Mouse (Mus musculus) kidney, embryonic 16.5 days (tissue): Measurements from ENCODE around the gene Gtpbp1. TPM values are rescaled to one million over a fixed set of nuclear protein-coding genes. Genes with fewer than 3 reads are reported as not detected.

Source experiments
- ATAC-seq: fragments of 200-750 bp; cut with Nextera tagmentation; 2 replicates; pipeline ENCODE4 v1.8.0; 2017; ENCODE audit warnings: moderate TSS enrichment; ENCODE audit not compliant: low FRiP score, low TSS enrichment
- H3K27ac ChIP-seq: fragments of 300-500 bp; sonication (generic); 2 replicates; pipeline ENCODE4 v1.5.1; 2014; ENCODE audit warnings: low read length
- H3K27me3 ChIP-seq: fragments of 300-500 bp; sonication (generic); 2 replicates; pipeline ENCODE4 v1.6.1; 2014; ENCODE audit warnings: low read length, control low read depth, mixed read lengths; ENCODE audit not compliant: insufficient read depth
- H3K36me3 ChIP-seq: fragments of 300-500 bp; sonication (generic); 2 replicates; pipeline ENCODE4 v1.6.1; 2014; ENCODE audit warnings: low read length, control low read depth, mixed read lengths; ENCODE audit not compliant: insufficient read depth
- H3K4me1 ChIP-seq: fragments of 300-500 bp; sonication (generic); 2 replicates; pipeline ENCODE4 v1.6.1; 2014; ENCODE audit warnings: low read length, control low read depth, mixed read lengths; ENCODE audit not compliant: insufficient read depth
- H3K4me2 ChIP-seq: fragments of 300-500 bp; sonication (generic); replicated peaks from 2 replicates; pipeline ENCODE4 v1.6.1; 2014; ENCODE audit warnings: low read depth, low read length
- H3K4me3 ChIP-seq: fragments of 300-500 bp; sonication (generic); 2 replicates; pipeline ENCODE4 v1.5.1; 2014; ENCODE audit warnings: mild to moderate bottlenecking, low read length
- H3K9ac ChIP-seq: fragments of 300-500 bp; sonication (generic); replicated peaks from 2 replicates; pipeline ENCODE4 v1.6.1; 2014; ENCODE audit warnings: low read length
- H3K9me3 ChIP-seq: fragments of 300-500 bp; sonication (generic); 2 replicates; pipeline ENCODE4 v1.6.1; 2016; ENCODE audit warnings: low read length, control low read depth
- WGBS: fragments of 180-500 bp; shearing (Covaris S2); extraction: QIAGEN DNeasy Blood & Tissue Kit; methylation state at CpG from one replicate; pipeline ENCODE4 v1.1.7; 2014; 5-methylcytosine and 5-hydroxymethylcytosine counted together
- polyA plus RNA-seq: library from polyadenylated mRNA; unstranded; fragments of >200 nt; fragmentation: Nextera tagmentation; extraction: Ambion mirVana; gene quantifications from 2 replicates; pipeline ENCODE4 v1.2.1, GENCODE M21; 2015

Gtpbp1 gene
- 32.7 and 36.6 TPM in 2 replicates for polyA plus RNA-seq

GRCm38 (mm10) chr15:79690426-79691022, at the start of gene Gtpbp1:
Gene Gtpbp1 (plus strand): TSS chr15:79690845.
- no peaks in the 10 kb centered on the region for H3K27me3 ChIP-seq
- peak within 1 kb of the TSS; percentile 84 for H3K4me2 ChIP-seq
- H3K36me3 ChIP-seq, result 0 out of 2 replicates have a peak, but pooled peaks cover 3% of the 10 kb centered on the region
- H3K4me1 ChIP-seq, result peaks cover 53% of the 10 kb centered on the region
- H3K4me3 ChIP-seq, result peak within 1 kb of the TSS; percentile 91
- no peaks in the 10 kb centered on the region for H3K9me3 ChIP-seq
- peak within 1 kb of the TSS; percentile 91 for H3K9ac ChIP-seq
- WGBS, result under 1% methylated on average over 45 of the region's 45 CpGs
- peak; percentile 97 for ATAC-seq
- peak within 1 kb of the TSS; percentile 75 for H3K27ac ChIP-seq

- 60% methylated on average over 11 of the region's 12 CpGs for WGBS
- no peak for ATAC-seq
- no peaks in the 10 kb centered on the region for H3K27me3 ChIP-seq
- H3K9me3 ChIP-seq, result no peaks in the 10 kb centered on the region
- no peak overlapping the region for H3K27ac ChIP-seq
- H3K4me1 ChIP-seq, result no peaks in the 10 kb centered on the region
- H3K36me3 ChIP-seq, result 0 out of 2 replicates have a peak, but pooled peaks cover 5% of the 10 kb centered on the region
- no peak overlapping the region for H3K4me3 ChIP-seq
- H3K4me2 ChIP-seq, result no peak overlapping the region
- no peak overlapping the region for H3K9ac ChIP-seq
Measured at GRCm38 (mm10) chr15:79641135-79641817, 49.4 kb upstream of the Gtpbp1 start.

GRCm38 (mm10) chr15:79645483-79645882, 45.2 kb upstream of the Gtpbp1 start:
- no peak overlapping the region for H3K27ac ChIP-seq
- H3K4me1 ChIP-seq, result no peaks in the 10 kb centered on the region
- 75% methylated on average over 2 of the region's 2 CpGs for WGBS

GRCm38 (mm10) chr15:79648130-79648529, 42.5 kb upstream of the Gtpbp1 start:
- no peaks in the 10 kb centered on the region; the same call in 1 of the 2 replicates for H3K9me3 ChIP-seq
- H3K27ac ChIP-seq, result no peak overlapping the region
- no peaks in the 10 kb centered on the region for H3K27me3 ChIP-seq
- no peak overlapping the region for H3K9ac ChIP-seq
- 83% methylated on average over 12 of the region's 12 CpGs for WGBS
- no peaks in the 10 kb centered on the region for H3K36me3 ChIP-seq
- H3K4me2 ChIP-seq, result no peak overlapping the region
- no peak overlapping the region for H3K4me3 ChIP-seq
- no peak for ATAC-seq
- H3K4me1 ChIP-seq, result no peaks in the 10 kb centered on the region

More at GRCm38 (mm10) chr15:79645483-79645882, 45.2 kb upstream of the Gtpbp1 start:
- no peaks in the 10 kb centered on the region for H3K27me3 ChIP-seq
- H3K4me3 ChIP-seq, result no peak overlapping the region
- no peak overlapping the region for H3K9ac ChIP-seq
- H3K4me2 ChIP-seq, result no peak overlapping the region
- no peaks in the 10 kb centered on the region for H3K36me3 ChIP-seq
- H3K9me3 ChIP-seq, result no peaks in the 10 kb centered on the region
- no peak for ATAC-seq

- ATAC-seq, result no peak
- H3K27ac ChIP-seq, result no peak overlapping the region
Measured at GRCm38 (mm10) chr15:79650569-79650968, 40.1 kb upstream of the Gtpbp1 start.

GRCm38 (mm10) chr15:79651481-79651880, 39.2 kb upstream of the Gtpbp1 start:
- Histone ChIP-seq H3K4me2 (no peak overlapping the region), H3K9ac (no peak overlapping the region), H3K4me1 (no peaks in the 10 kb centered on the region), H3K36me3 (no peaks in the 10 kb centered on the region), H3K27me3 (no peaks in the 10 kb centered on the region), H3K27ac (no peak overlapping the region), H3K4me3 (no peak overlapping the region), H3K9me3 (no peaks in the 10 kb centered on the region; the same call in 1 of the 2 replicates)
- 75% methylated on average over 4 of the region's 4 CpGs for WGBS
- ATAC-seq, result no peak

More at GRCm38 (mm10) chr15:79650569-79650968, 40.1 kb upstream of the Gtpbp1 start:
- Histone ChIP-seq H3K4me2 (no peak overlapping the region), H3K9ac (no peak overlapping the region), H3K27me3 (no peaks in the 10 kb centered on the region), H3K4me1 (no peaks in the 10 kb centered on the region), H3K9me3 (no peaks in the 10 kb centered on the region; the same call in 1 of the 2 replicates), H3K36me3 (no peaks in the 10 kb centered on the region), H3K4me3 (no peak overlapping the region)

GRCm38 (mm10) chr15:79656451-79656850, 34.2 kb upstream of the Gtpbp1 start:
- ATAC-seq, result no peak
- WGBS, result 91% methylated on average over 14 of the region's 14 CpGs
- no peaks in the 10 kb centered on the region for H3K36me3 ChIP-seq
- H3K27ac ChIP-seq, result no peak overlapping the region
- no peak overlapping the region for H3K4me2 ChIP-seq
- no peaks in the 10 kb centered on the region for H3K27me3 ChIP-seq
- no peaks in the 10 kb centered on the region; the same call in 1 of the 2 replicates for H3K9me3 ChIP-seq
- peaks cover 11% of the 10 kb centered on the region for H3K4me1 ChIP-seq
- no peak overlapping the region for H3K4me3 ChIP-seq
- H3K9ac ChIP-seq, result no peak overlapping the region

- H3K27me3 ChIP-seq, result no peaks in the 10 kb centered on the region
- H3K9ac ChIP-seq, result peak overlapping the region; percentile 83
- ATAC-seq, result peak; percentile 36; the same call in 1 of the 2 replicates
- WGBS, result 4% methylated on average over 16 of the region's 16 CpGs
- peak overlapping the region; percentile 96 for H3K27ac ChIP-seq
- H3K4me2 ChIP-seq, result peak overlapping the region; percentile 94
- 0 out of 2 replicates have a peak, but pooled peaks cover 2% of the 10 kb centered on the region for H3K36me3 ChIP-seq
- peak overlapping the region; percentile 75 for H3K4me3 ChIP-seq
- no peaks in the 10 kb centered on the region for H3K9me3 ChIP-seq
- peaks cover 11% of the 10 kb centered on the region for H3K4me1 ChIP-seq
Measured at GRCm38 (mm10) chr15:79657837-79658530, 32.7 kb upstream of the Gtpbp1 start.

GRCm38 (mm10) chr15:79658531-79659375, 31.9 kb upstream of the Gtpbp1 start, which contains the start of the genes Fam227a and Cby1:
Gene Fam227a (minus strand): TSS chr15:79658956.
Gene Cby1 (plus strand): TSS chr15:79659199.
- Histone ChIP-seq H3K9me3 (no peaks in the 10 kb centered on the region), H3K27ac (peak within 1 kb of the TSS; percentile 96)

More at GRCm38 (mm10) chr15:79658531-79659375, 31.9 kb upstream of the Gtpbp1 start, which contains the start of the genes Fam227a and Cby1:
- Histone ChIP-seq H3K4me3 (peak within 1 kb of the TSS; percentile 75), H3K4me2 (peak within 1 kb of the TSS; percentile 94), H3K36me3 (0 out of 2 replicates have a peak, but pooled peaks cover 2% of the 10 kb centered on the region), H3K4me1 (peaks cover 11% of the 10 kb centered on the region), H3K9ac (peak within 1 kb of the TSS; percentile 83), H3K27me3 (no peaks in the 10 kb centered on the region)
- ATAC-seq, result peak; percentile 87
- WGBS, result 0% methylated on average over 55 of the region's 55 CpGs
